Mouse (Mus musculus) left cerebral cortex, adult 6 months (tissue): Measurements from ENCODE around the gene Cyp2a22. TPM values are rescaled to one million over a fixed set of nuclear protein-coding genes. Genes with fewer than 3 reads are reported as not detected.

Experiments used
- long read RNA-seq, 2 experiments: library from polyadenylated mRNA; unstranded; transcript quantifications; one replicate each; pipeline ENCODE4 v2.0.0; 2019 to 2020
- polyA plus RNA-seq: library from polyadenylated mRNA; unstranded; fragments of <200 nt; fragmentation: Nextera tagmentation; gene quantifications from 2 replicates; pipeline ENCODE4 v1.2.3, GENCODE M21; 2021

The Cyp2a22 gene
- polyA plus RNA-seq = not detected in 2 replicates
- long read RNA-seq, experiment 1 = 0 reads
- long read RNA-seq, experiment 2 = 0 reads

DNA sequence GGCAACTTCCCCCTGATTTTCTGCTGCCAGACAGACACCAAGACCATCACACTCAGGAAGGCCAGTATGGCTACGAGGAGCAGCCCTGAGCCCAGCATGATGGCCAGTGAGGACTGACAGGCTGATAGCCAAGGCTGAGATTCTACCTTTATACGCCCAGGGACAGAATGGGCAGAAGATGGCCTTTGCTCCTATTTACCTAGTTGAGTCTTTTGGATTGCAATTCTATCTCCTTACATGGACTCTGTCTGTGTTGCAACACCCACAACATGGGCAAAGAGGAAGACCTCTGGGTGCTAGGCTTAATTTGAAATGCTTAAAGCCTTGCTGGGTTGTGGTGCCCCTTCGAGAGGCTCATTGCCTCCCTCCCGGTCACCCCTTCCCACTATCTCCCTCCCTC is at the start of gene Cyp2a22:
TSS of gene Cyp2a22 (minus strand) at position 123 of the 400 bp plus-strand sequence.

Other genes with a start within 250 kb of the Cyp2a22 start
- gene Cyp2b19, start 182.2 kb downstream of the Cyp2a22 start, polyA plus RNA-seq = 0.07 TPM in 1 of 2 replicates, not detected in the other
- gene Cyp2g1, start 130.5 kb downstream of the Cyp2a22 start, polyA plus RNA-seq = not detected in 2 replicates
- 0.20 and 0.94 TPM in 2 replicates for gene Cyp2a5, start 104.1 kb downstream of the Cyp2a22 start, polyA plus RNA-seq
- gene Cyp2a12, start 89.7 kb upstream of the Cyp2a22 start, polyA plus RNA-seq = not detected in 2 replicates
- 0.33 TPM in 1 of 2 replicates, not detected in the other for gene Cyp2f2, start 180.5 kb upstream of the Cyp2a22 start, polyA plus RNA-seq
- not detected in 2 replicates for gene Cyp2t4, start 214.3 kb upstream of the Cyp2a22 start, polyA plus RNA-seq
- 72.0 and 79.6 TPM in 2 replicates for gene Egln2, start 227.4 kb upstream of the Cyp2a22 start, polyA plus RNA-seq
- 94.7 and 122 TPM in 2 replicates for gene Rab4b, start 239.5 kb upstream of the Cyp2a22 start, polyA plus RNA-seq
- not detected in 2 replicates for gene Gm21983, start 241.7 kb upstream of the Cyp2a22 start, polyA plus RNA-seq
- 11.9 and 12.4 TPM in 2 replicates for gene Mia, start 241.8 kb upstream of the Cyp2a22 start, polyA plus RNA-seq